Mouse (Mus musculus) frontal cortex, postnatal 25 days (tissue): ENCODE data around the gene Phf1.

Source experiments
- DNase-seq, 2 experiments: peaks; one replicate each; pipeline ENCODE4 v3.0.0; 2022; ENCODE audit warnings: low spot score in 2 of 2

Gene Phf1

DNA sequence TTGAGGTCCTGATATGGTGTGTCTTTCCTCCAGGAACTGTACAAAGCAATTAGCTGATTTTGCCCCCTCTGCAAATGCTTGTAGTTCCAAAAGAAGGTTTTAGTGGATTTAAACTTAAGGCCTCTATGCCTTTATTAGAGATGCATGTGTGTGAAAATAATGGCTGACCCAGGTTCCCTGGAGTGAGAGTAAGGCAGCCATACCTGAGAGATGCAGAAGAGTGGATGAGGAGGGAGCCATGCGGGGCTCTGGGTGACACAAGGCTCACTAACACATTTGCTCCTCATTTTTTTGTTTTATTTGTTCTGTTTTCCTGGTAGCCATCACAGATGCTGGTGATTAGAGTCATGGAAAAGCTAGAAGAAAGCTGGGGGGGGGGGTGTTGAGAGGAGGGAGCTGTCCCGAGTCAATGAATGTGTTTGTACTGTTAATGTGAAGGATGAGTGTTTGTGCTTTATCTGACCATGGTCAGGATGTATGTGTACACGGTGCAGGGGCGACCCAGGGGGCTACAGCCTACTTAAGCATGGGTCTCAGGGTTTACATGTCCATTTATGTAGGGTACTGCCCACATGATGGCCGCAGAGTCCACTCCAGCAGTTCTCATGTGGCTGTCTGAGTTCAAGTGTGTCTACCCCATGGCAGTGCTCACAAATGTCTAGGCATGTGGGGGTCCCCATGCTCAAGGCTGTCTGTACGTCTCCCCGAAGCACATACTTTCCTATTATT is 17.9 kb downstream of the Phf1 start:
- no peak for DNase-seq

DNA sequence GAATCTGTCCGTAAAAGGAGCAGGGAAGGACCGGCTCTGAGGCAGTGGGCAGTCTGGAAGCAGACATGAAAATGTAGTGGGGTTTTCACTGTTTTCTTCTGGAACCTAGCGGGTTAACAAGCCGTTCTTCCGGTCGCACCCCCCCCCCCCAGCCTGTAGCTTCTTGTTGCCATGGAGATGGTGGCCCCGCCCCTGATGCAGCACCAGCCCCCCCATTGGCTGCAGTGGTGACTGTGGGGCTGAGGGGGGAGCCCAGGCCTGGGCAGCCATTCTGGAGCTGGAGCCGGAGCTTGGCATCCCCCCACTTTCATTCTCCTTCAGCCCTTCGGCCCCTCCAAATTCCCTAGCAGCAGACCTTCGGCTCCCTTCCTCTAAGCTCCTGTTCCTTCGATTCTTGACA is 18.6 kb downstream of the Phf1 start:
- DNase-seq: no peak

DNA sequence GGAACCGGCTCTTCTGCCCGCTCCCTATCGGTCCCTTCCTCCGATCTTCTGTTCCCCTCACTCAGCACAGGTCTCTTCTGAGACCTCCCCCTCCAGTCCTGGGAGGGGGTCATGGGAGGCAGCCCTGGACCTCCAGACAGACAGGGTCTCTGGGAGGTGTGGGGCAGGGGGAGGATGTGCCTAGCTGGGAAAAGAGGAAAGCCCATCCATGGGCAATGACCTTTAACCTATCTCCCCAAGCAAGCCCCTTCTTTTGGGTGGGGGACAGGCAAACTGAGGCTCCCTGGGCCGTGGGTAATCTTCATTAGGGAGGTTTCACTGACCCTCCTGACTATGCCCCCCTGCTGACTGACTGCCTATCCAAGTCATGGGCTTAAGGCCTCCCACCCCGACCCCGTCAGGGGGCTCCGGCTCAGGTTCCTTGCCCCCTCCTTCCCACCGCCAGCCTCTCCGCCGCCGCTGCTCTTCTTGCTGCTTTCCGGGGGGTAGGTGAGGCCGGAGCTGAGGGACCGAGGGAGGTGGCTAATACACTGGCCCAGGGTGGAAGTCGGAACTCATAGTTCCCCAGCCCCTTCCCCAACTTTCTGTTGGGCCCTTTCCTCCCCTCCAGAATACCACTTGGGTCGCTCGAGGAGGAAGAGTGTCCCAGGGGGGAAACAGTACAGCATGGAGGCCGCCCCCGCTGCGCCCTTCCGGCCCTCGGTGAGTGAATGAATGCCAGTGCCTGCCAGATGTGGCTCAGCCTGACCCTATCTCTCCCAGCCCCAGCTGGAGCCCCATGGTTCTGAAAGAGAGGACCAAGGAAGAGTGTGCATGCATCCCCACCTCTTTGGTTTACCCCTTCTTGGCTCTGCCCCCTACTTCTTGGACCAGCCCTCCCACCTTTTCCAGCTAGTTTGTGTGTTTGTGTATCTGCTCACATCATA is 19.4 kb downstream of the Phf1 start:
- no peak for DNase-seq

DNA sequence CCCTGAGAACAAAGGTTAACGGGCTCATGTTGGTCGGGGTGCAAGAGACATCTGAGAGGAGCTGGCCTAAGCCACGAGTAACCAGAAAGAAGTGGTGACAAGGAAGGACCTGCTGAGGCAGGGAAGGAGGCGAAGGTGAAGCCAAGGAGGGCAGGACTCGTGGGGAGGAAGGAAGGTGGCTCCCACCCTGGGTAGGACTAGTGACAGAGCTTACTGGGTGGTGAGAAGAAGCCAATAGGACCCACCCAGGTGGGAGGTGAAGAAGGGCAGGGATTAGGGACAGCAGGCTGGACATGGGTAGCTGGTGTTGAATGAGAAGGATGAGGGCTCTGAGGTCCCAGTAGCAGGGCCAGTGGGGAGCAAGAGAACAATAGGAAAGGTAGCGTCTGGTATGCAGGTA is 20.3 kb downstream of the Phf1 start:
- DNase-seq: no peak

DNA sequence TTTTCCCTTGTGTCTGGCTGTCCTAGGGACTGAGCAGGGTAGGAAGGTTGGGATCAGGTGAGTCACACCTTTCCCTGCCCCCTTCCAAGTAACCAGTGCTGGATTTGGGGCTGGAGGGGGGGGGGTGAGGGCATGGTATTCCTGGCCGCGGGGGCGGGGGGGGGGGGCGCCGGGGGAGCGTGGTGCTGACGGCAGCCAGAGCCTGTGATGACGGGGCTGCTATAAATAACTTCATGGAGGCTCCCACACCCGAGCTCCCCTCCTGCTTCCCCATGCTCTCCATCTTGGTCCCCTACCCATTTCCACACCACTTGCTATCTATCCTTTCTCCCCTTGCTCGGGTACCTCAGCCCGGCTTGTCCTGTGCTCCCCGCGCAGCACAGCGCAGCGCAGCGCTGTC is 20.9 kb downstream of the Phf1 start:
- no peak for DNase-seq

DNA sequence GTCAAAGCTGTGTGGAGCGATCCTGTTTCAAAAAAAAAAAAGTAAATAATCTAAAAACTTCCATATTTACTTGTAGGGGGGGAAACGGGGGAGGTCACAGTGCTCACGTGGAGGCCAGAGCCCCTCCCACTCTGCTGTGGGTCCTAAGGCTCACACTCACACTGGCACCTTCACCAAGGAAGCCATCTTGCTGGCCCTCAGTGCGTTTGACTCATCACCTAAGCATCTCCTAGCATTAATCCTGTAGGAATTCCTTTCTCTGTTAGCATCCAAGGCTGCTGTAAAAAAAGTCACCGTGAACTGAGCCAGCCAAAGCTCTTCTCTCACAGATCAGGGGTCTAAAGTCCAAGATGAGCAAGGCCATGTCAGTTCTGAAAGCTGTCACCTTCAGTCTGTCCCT is 23.5 kb downstream of the Phf1 start:
- DNase-seq: no peak

DNA sequence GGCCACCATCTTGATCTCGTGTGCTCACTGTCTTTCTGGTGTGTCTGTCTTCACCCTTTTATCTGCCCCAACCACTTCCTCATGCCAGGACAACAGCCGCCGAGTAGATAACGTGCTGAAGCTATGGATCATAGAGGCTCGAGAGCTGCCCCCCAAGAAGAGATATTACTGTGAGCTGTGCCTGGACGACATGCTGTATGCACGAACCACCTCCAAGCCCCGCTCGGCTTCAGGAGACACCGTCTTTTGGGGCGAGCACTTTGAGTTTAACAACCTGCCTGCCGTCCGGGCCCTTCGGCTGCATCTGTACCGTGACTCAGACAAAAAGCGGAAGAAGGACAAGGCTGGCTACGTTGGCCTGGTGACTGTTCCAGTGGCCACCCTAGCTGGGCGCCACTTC is 24.0 kb downstream of the Phf1 start:
- DNase-seq: no peak

DNA sequence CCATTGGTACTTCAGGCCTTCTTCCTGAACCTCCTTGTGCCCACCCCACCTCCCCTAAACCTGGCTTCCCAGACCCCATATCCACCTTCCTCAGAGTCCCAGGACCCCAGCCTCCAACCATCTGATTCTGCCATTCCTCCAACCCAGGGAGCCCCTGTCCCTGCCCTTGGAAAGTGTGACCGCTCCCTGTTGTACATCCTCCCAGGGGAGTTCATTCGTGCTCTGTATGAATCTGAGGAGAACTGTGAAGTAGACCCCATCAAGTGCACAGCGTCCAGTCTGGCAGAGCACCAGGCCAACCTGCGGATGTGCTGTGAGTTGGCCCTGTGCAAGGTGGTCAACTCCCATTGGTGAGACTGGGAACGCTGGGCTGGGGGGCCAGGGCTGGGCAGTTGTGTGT is 25.0 kb downstream of the Phf1 start:
- no peak for DNase-seq

DNA sequence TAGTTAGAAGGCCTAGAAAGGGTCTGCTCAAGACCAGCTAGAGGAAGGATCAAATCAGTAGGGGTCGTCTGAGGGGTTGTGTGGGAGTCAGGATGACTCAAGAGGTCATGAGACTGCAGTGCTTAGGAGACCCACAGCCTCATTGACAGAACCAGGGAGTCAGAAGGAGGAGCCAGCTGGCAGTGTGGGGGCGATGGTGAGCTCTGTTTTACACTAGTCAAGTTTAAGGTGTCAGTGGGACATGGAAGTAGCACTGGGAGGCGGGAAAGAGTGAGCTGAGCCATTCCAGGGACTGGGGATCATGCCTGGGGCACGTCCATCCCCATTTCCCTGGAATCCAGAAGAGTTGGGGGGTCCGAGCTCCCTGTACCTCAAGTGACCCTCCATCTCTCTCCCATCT is 26.0 kb downstream of the Phf1 start:
- no peak for DNase-seq

DNA sequence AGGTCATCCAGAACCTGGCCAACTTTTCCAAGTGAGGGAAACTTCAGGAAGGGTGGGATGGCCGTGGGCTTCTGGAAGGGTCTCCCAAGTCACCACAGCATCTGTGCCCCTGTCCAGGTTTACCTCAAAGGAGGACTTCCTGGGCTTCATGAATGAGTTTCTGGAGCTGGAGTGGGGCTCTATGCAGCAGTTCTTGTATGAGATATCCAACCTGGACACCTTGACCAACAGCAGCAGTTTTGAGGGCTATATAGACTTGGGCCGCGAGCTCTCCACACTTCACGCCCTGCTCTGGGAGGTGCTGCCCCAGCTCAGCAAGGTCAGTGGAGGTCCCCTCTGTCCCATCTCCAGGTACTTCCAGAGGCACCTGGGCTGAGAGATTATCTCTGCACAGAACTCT is 27.0 kb downstream of the Phf1 start:
- no peak for DNase-seq

DNA sequence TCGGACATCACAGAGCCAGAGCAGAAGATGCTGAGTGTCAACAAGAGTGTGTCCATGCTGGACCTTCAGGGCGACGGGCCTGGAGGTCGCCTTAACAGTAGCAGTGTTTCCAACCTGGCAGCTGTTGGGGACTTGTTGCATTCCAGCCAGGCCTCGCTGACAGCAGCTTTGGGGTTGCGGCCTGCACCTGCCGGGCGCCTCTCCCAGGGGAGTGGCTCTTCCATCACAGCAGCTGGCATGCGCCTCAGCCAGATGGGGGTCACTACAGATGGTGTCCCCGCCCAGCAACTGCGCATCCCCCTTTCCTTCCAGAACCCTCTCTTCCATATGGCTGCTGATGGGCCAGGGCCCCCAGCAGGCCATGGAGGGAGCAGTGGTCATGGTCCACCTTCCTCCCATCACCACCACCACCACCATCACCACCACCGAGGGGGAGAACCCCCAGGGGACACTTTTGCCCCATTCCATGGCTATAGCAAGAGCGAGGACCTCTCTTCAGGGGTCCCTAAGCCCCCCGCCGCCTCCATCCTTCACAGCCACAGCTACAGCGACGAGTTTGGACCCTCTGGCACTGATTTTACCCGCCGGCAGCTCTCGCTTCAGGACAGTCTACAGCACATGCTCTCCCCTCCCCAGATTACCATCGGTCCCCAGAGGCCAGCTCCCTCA is 28.9 kb downstream of the Phf1 start:
- no peak for DNase-seq

DNA sequence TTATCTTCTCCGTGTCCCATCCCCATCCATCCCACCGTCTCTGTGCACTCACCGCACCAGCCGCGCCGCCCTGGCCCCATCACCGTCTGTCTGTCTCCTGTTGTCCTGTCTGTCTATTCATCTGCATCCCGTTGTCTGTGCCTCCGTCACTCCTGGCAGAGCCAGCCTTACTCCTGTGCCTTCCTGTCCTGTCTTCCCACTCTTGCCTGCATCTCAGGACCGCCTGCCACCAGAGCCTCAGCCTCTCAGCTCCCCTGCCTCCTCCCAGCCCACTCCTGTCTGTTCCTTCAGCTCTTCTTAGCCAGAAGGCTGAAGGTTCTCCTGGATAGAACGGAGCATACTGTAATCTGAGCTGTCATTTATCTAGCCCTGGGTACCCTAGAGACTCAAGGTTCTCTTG is 34.1 kb downstream of the Phf1 start:
- peak in 1 of 2 experiments; percentile 24 for DNase-seq

DNA sequence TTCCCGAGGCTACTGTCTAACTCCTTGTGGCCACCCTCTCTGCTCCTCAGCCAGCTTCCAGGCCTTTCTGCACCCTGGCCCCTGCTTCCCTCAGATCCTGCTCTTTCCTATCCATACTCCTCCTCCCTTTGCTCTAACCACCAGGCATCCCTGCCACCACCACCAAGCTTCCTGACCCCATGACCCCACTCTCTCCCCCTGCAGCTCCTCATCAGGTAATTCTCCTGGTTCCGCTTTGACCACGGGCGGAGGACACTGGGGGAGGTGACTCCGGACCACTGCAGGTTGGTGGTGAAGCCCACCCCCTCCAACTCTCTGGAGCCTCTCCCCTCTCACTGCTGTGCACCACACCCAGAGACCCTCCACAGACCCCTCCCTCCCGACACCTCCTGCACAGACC is 34.6 kb downstream of the Phf1 start:
- DNase-seq: no peak

DNA sequence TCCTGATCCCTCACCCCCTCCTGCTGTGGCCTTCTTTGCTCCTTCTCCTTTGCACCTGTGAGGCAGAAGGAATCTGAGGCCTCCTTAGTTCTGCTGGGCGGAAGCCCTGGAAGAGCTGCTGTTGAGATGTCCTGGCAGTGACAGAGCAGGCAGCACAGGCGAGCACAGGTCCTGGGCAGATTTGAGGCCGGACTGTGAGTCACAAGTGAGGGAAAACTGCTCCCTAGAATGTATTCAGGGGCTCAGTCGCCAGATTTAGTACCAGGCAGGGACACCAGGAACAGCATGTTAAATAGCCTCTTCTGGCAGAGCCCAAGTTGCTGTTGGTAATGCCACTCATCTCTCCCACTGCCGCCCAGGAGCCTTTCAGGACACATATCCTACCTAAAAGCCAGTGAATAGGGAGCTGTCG is 35.4 kb downstream of the Phf1 start:
- no peak for DNase-seq

DNA sequence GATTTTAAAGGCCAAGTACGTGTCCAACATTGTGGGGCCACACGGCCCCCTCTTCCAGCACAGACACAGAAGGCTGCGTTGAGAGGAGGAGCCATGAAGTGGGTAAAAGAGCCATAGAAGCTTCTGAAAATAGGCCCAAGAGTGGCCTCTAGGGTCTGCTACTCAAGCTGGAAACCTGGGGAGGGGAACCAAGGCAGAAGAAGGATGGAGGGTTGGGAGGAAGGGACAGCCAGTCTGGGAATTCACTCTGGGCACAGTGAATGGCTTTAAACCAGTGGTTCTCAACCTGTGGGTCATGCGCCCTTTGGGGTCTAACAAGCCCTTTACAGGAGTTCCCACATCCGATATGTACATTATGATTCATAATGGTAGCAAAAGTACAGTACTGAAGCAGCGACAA is 36.4 kb downstream of the Phf1 start:
- no peak for DNase-seq

DNA sequence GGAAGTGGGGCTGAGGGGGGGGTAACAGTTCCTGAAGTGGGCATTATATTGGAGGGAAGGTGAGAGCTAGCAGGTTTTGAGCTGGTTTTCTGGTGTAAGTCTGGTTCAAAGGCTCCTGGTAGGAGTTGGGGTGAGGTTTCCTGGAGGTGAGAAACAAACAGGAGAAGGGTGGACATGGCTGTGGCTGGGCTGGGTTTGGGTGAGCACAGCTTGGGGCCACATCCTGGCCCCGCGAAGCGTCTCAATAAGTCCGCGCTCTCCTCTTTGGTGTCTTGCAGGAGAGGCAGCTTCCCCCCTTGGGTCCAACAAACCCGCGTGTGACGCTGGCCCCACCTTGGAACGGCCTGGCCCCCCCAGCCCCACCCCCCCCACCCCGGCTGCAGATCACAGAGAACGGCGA is 37.4 kb downstream of the Phf1 start:
- no peak for DNase-seq

DNA sequence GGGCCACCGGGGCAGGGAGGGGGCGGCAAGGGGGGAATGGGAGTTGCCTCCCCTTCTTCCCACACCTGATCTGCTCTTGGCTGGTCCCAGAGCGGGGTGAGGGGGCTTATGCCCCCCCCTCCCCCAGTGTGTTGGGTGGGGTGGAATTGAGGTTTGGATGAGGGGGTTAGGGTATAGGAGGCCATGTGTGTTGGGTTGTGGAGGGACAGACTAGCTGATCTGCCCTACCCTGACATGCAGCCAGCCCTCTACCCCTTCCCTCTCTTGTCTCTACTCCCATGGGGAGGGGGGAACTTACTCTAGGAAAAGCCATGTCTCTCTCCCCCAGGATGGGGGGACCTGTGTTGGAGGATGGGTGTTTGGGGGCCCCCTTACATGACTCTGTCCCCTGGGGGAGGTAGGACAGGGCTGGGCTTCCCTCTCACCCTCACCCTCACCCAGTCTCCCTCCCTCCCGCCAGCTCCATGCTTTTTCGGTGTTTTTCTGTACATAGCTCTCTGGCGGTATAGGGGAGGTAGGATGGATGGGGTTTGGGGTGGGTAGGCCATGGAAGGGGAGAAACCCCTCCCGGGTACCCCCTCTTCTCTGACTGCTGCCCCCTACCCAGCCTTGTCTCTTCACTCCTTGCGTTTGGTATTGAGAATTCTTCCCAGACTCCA is 38.5 kb downstream of the Phf1 start:
- no peak for DNase-seq

DNA sequence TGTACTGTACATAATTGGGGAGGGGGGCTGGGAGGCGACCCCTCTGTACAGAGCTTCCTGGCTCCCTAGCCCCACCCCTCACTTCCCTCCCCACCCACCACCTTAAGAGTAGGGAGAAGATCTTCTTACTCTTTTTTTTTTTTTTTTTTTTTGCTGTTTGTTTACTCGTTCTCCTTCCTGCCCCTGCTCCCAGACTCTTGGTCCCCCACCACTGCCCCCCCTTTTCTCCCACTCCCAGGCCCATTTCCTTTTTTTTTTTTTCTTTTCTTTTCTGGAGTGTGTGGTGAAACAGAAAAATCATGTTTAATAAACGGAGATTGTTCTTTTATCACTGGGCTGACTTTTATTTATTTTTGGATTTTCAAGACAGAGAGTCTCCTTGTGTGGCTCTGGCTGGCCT is 39.3 kb downstream of the Phf1 start:
- DNase-seq: no peak

DNA sequence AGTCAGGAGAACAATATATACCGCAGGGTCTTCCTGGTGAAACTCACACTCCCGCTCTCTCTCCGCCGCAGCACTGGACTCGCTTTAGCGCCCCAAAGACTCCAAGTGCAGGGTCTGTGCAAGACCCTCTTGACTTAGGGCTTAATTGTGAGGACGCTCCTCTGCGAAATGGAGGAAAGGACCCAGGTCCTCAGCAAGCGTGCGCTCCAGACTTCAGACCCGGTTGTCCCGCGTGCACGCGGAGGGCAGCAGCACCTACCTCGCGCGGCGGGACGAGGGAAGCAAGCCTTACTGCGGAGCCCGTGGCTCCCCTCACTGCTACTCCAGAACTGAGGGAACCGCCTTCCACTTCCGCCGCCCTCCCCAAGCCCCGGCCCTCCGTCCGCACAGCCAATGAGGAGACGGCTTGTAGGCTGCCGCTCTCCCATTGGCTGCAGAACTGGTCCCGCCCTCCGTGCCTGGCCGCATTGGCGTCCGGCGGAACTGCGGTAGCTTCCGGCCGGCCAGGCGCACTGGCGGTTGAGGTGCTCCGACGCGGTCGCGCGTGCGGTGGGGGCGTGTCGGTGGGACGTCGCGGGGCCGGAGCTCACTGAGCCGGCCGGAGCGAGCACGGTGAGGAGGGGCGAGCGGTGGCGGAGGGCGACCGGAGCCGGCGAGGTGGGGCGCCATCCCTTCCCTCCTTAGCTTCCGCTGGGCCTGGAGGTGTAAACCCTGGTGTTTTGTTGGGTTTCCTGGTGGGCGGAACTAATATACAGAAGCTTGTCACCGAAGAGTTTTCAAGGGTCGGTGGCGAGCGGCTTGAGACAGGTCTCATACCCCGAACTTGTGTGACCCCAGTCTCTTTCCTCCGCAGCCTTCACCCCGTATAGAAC is 40.1 kb downstream of the Phf1 start, which contains the start of gene Zbtb9:
Gene Zbtb9, plus strand, starts transcription at position 465 of the 872 bp plus-strand sequence.
- DNase-seq: peak; percentile 82 to 93

DNA sequence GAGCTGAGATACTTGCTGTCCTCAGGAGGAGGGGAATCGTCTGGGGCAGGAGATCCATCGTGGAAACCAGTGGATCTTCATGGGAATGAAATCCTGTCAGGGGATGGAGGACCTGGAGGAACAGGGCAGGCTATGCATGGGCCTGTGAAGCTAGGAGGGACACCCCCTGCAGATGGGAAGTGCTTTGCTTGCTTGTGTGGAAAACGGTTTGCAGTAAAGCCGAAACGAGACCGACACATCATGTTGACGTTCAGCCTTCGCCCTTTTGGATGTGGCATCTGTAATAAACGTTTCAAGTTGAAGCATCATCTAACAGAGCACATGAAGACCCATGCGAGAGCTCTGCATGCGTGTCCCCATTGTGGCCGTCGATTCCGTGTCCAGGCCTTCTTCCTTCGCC is 41.7 kb downstream of the Phf1 start:
- DNase-seq: no peak

DNA sequence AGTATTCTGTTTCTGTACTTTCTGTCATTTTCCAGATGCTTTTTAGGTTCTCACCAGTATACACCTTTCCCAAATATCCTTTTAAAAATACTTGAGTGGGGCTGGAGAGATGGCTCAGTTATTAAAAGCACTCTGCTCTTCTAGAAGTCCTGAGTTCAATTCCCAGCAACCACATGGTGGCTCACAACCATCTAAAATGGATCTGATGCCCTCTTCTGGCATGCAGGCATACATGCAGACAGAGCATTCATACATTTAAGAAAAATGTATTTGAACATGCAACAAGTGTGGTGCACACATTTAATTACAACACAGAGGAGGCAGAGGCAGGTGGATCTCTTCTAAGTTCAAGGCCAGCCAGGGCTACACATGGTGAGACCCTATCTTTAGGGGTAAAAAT is 42.6 kb downstream of the Phf1 start:
- no peak for DNase-seq
